Mouse (Mus musculus) adrenal gland (tissue): ENCODE measurements around the gene Ldhc.
"Not testable (repeated sequence)": the region's sequence is repeated elsewhere in the genome, so short reads cannot be mapped to it uniquely, and the experiment has no call there.

Source experiments
- intact Hi-C: fragments of 180-260 bp; cut with DNase I; formaldehyde crosslinking; loops from one replicate; pipeline ENCODE4 v1.15.1; 2025
- long read RNA-seq, 2 experiments: library from polyadenylated mRNA; unstranded; transcript quantifications; one replicate each; pipeline ENCODE4 v2.0.0; 2020; ENCODE audit warnings: borderline replicate concordance in 1 of 2; ENCODE audit not compliant: insufficient replicate concordance in 1 of 2

The Ldhc gene
- long read RNA-seq, experiment 1 = 0 reads
- long read RNA-seq, experiment 2 = 0 reads

DNA sequence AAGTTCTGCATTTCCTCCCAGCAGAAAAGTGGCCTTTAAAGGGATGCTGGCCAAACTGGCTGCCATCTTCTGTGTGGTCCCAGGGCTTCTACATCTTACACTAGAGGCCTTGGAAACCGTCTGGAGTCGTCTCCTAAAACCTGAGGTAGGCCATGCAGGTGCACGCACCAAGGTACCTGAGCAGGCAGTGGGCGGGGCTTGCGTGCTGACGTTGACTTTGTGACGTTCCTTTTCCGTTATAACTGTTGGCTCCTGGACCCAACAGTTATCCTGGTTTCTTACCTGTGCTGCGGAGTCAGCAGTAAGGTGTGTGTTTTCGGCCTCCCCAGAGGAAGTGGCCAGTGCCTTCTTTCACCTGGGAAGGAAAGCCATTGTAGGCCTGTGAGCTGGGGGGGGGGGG lies at the start of gene Ldhc:
Gene Ldhc, plus strand, starts transcription at position 208 of the 400 bp plus-strand sequence.
- intact Hi-C loops = no loop called here

DNA sequence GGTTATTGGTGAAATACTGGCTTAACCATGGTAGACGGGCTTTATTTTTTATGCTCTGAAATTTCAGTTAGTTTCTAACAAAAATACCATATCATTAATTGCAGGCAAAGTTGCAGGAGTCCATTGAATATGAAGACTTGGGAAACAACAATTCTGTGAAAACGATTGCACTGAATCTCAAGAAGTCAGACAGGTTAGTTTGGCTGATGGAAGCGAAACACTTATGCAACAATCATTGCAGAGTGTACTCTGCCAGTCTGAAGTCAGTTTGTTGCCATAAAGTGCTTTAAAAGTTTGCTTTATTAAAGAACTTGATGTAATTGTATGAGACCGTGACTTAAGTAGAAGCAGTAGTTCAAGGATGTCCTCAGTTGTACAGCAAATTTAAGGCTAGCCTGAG lies 47.0 kb upstream of the Ldhc start:
- intact Hi-C loops = no loop called here

DNA sequence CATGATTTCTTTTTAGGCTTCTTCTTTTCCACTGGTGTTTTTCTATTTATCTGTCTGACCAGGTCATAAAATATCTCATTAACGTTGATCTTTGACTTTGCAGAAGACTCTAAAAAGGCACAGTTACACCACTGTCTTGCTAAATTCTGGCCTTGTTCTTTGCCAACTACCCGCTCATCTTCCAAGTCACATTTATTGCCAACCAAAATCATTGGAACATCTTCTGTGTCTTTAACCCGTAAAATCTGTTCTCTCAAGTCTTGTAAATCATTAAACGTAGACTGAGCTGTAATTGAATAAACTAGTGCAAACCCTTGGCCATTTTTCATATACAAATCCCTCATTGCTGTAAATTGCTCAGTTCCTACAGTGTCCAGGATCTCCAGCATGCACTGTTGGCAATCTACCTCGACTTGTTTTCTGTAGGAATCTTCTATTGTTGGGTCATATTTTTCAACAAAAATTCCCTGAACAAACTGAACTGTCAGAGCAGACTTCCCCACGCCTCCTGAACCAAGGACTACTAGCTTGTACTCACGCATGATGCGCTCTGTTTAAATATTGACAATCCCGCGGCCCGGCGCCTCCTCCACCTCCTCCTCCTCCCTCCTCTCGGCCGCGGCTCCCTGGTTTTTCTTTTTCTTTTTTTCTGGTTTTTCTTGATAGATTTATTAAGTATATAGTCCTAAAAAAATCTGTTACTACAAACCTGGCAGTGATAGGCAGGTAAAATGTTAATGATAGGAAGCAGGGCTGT lies 39.9 kb upstream of the Ldhc start:
- intact Hi-C loops = not testable (repeated sequence)

DNA sequence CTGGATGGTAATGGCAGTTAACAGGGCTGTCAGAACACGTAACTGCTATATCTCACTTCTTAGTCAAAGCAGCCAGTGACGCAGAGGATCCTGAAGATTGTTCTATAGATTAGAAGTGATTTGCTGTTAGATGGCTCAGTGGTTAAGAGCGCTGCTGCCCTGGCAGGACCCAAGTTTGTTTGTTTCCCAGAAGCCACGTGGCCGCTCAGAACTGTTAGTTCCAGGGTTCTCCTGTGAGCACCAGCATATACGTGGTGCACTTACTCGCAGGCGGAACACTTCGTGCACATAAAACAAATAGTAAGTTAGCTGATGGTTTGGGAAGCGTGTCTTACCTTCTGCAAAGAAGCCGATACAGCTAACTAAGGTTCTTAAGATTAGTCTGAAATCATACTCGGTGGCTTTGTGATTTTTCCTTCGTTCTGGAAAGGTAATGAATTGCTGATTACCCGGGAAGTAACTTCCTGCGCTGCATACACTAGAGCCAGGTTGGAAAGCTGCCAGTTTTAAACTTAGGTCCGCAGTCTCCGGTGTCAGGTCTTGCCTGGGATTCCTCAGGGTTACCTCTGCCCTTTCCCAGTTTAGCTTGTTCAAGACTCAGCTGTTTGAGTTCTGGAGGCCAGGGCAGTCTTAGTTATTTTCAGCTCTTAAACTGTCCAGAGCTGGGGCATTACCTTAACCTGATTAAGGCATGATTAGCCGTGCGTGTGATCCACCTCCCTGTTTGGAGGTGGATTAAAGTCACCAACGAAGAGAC lies 33.8 kb upstream of the Ldhc start:
- intact Hi-C loops = no loop called here

DNA sequence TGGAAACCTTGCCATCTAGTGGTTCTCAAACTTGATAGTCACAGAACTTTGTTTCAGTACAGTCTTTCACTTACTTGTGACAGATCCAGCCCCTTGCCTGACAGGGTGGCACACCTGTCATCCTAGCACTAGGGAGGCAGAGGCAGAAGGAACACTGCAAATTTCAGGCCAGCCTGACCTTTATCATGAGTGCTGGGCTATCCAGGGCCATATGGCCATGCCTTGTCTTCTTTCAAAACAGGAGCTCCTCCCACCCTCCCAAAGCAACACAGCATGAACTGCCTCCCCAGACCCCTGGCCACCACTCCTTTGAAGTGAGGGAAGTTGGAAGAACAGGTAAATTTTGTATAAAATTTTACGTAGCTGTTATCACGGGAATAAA lies 33.2 kb upstream of the Ldhc start:
- intact Hi-C loops = no loop called here

DNA sequence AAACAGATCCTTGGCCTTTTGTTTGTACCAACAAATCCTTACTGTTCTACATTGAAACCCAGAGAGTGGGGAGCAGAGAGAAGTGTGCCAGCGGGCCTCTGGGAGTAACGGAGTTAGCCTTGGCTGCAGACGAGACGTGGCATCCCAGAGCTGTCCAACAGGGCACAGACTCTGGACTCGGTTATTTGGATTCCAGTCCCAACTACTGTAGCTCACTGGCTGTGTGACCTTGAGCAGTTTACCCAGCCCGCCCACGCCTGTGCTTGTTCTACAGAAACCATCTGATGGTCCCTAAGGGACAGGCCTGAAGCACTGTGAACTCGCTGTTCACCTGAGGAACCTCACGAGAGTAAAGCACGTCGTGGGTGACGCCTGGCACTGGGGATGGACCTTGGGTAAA lies 31.1 kb upstream of the Ldhc start:
- intact Hi-C loops = no loop called here

DNA sequence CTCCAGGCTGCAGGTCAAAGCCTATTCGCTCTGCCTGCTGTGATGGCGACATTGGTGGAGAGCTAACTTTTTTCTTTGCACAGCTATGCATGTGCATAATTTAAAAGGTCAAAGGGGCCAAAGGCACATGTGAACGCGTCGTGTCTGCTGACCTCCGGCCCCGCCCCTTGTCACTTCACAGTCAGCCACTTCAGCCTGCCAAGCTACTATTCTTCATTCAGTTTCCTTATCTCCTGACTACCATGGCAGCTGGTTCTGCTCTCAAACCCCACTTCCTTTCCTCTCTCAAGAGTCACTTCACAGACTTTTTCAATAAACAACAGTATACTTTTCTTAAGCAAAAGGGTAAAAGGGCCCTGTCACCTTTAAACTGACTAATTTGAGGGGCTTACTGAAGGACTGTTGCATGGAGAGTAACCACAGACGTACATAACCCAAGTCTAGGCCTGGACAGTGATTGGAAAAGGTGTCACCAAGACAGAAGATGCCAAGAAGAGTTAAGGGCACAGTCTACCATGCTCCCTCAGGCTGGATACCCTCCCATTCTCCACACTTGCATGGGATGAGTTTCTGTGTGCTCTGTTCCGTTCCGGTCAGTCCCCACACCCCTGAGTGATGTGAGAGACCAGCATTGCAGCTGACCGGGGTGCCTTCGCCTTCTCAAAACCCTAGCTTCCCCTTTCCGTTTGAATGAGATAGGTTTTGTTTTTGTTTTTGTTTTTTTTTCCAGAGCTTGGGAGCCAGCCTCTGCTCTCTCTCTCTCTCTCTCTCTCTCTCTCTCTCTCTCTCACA lies 30.0 kb upstream of the Ldhc start:
- intact Hi-C loops = no loop called here

DNA sequence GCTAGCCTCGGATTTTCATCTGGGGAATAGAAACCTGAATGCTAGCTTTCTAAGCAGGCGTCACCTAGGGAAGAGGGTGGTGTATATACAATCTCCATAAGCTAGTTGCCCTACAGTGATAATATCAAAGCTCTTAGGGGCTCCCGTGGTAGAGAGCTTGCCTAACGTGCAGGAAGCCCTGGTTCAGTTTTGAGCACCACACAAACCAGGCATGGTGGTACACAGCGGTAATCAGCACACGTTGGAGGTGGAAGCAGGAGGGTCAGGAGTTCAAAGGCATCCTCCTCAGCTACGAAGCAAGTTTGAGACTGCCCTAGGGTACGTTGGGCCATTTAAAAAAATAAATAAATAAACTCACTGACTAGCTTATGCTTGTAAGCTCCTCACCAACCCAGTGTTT lies 29.3 kb upstream of the Ldhc start:
- intact Hi-C loops = no loop called here

DNA sequence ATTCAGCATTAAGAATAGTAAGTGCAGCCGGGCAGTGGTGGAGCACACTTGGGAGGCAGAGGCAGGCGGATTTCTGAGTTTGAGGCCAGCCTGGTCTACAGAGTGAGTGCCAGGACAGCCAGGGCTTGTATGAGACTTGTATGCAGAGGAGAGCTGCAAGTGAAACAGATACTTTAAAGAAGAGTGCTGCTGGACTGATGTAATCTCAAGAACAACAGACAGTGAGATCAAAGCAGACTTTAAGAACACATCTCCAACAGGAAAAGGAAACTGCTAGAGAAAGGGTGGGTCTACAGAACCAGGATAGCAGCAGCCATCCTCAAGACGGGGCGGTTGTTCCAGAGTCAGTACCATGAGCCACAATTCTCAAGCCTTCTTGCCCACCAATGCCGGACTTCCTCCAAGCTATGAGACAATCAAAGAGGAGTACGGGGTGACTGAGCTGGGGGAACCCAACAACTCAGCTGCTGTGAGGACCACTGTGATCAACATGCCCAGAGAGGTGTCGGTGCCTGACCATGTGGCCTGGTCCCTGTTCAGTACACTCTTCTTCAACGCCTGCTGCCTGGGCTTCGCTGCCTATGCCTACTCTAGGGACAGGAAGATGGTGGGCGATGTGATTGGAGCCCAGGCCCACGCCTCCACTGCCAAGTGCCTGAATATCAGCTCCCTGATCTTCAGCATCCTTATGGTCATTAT lies 28.7 kb upstream of the Ldhc start:
- intact Hi-C loops = not testable (repeated sequence)

DNA sequence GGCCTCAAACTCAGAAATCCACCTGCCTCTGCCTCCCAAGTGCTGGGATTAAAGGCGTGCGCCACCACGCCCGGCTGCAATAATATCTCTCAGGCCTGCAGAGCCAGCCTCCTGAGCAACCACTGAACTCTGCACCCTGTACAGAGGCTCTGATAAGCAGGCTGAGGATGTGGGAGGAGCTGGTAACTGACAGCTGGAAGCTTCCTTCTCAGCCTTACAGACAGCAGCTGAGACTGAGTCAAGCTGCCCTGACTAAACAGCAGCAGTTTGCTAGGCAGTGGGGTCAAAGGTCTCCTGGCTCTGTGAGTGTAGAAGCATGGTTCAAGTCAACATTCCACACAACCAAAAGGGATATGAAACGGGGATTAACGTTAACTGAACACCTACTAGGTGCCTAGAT lies 27.7 kb upstream of the Ldhc start:
- intact Hi-C loops = no loop called here

DNA sequence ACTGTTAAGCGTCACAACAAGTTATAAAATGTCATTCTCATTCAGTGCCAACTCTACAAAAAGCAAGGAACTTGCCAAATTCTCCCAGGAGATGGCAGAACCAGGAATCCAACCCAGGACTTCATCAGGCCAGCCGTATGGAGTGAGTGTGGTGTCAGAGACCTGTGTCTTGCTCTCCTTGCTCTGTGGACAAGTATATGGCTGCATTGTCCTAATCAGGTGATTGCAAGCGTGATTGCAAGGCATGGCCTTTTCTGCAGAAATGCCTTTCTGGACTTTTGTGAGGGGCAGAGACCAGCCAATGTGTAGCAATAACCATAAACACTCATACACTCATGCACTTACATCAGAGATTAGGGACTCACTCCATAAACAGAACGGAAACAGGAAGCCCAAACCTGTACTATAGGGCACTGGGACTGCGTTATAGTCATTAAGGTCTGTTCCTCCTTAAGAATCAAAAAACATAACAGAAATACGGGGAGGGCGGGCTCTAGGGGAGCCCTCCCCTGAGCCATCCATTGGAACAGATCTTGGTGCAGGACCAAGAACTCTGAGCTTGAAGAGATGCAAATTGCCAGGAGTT lies 27.2 kb upstream of the Ldhc start:
- intact Hi-C loops = no loop called here

DNA sequence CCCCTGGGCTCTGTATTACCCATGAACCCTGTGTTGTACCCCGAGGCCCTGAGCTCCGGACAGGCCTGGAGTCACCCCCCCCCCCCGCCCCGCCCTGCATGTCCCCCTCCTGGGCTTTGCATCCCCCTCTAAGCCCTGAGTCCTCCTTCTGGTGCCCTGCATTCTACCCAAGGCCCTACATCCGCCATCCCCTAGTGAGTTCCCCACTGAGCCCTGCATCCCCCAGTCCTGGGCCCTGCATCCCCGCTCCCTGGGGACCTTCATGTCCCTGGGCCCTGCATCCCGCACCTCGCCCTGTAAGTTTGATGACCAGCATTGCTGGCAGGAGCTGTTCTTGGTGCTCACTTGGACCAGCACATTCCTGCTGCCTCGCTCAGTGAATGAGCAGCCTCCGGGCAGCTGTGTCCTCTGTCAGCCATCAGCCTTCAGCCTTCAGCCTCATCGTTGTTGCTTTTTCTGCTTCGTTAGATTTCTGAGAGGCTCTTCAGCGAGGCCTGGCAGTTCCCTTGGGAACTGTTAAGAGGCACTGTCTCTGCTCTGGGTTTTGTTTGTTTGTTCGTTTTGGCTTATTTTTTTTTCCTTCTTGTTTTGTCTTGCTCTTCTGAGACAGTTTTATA lies 25.9 kb upstream of the Ldhc start:
- intact Hi-C loops = no loop called here

DNA sequence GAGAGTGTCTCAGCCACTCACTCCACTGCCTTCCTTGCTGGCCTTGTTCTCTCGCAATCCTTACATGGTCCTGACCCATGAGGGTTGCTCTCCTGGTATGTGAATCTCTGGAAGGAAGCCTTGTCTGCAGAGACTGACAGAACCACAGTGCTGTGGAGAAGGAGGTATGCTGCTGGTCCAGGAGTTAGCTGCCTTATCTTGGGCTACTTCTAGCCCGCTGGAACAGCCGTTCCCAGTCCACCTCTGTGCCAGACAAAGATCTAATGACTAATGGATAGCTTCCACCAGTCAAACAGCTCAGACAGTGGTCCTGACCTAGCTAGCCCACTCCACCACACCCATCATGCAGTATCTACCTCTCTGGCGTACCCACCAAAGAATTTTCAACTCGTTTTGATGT lies 24.6 kb upstream of the Ldhc start:
- intact Hi-C loops = no loop called here

DNA sequence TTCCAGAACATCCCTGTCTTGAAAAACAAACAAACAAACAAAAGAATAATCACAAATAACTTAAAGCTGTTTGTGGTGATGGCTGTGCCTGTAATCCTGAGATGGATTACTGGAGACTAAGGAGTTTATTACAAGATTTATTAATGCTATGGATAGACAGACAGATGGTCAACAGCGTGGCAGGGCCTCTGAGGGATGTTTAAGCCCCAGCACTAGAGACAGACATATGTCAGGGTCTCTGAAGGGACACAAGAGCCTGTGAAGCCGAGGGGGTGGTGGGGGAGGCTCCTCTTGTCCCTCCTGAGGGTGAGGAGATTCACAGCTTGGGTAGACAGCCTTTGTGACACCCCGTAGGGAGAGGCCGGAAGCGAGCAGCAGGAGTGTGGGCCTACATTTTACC lies 23.9 kb upstream of the Ldhc start:
- intact Hi-C loops = no loop called here

DNA sequence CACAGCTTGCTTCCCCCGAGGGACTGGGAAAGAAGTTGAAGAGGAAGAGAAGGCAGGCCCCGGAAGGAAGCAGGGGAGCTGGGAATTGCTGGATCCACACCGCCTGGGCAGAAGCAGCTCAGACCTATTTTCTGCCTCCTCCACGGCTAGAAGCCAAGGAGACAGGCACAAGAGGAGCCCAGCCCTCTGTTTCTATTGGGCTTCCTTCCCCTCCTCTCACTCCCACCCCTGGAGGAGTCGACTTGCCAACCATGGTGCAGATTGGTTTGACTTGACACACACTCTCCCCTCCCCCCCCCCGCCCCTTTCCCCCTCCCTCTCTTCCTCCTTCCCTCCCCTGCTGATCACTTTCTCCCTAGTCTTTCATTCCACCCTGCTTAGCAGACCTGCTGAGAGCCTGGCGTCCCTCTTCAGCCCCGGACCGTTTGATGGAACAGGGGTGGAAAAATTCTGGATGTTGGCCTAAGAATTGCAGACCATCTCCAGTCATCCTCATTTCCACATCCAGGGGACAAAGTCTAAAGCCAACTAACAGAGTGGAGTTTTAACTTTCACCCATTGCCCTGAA lies 22.8 kb upstream of the Ldhc start:
- intact Hi-C loops = no loop called here

DNA sequence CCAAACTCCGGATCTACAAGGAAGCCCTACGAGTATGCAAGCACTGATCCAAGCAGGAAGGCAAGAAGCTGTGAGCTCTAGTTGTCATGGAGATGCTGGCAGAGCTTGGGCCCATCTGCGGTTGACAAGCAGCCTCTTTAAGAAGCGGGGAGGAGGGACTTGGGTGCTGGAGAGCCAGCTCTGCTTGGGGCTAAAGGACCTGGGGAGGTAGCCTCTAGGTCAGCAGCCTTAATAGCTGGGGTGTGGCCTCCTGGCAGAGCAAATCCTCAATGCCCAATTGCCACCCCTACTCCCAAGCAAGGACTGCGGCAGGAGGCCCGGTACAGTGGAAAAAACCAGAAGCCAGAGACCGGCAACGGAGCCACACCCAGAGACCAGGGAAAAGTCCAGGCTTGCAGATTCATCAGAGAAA lies 22.1 kb upstream of the Ldhc start:
- intact Hi-C loops = no loop called here

DNA sequence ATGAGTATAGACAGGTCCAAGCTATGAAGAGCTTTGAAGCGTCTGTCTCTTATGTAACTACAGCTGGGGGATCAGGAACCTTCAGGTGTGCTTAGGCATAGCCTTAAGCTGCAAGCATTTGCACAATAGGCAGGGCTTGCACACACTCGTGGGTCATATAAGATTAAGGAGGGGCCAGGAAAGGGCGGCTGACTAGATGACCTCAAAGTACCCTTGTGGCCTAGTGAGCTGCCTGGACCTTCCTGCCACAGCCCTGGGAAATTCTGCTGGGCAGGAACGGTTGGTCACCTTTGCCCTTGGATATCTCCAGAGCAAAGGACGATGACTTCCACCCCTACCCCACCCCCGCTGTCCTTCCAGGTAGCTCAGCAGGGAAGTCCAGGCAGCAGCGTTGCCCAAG lies 21.6 kb upstream of the Ldhc start:
- intact Hi-C loops = no loop called here

DNA sequence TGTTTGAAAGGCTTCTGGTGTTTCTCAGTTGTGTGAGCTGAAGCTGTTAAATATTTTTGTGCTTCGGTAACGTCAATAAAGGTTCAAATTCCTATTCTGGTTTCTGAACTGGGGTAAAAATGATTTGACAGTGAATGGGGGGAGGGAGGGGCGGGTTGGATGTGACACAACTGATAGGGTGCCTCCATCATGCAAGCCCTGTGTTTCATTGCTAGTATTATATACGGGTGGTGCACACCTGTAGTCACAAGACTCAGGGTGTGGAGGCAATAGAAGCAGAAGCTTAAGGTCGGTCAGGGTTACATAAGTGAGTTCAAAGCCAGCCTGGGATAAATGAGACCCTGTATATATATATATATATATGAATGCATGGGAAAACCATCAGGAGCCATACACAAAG lies 21.1 kb upstream of the Ldhc start:
- intact Hi-C loops = no loop called here

DNA sequence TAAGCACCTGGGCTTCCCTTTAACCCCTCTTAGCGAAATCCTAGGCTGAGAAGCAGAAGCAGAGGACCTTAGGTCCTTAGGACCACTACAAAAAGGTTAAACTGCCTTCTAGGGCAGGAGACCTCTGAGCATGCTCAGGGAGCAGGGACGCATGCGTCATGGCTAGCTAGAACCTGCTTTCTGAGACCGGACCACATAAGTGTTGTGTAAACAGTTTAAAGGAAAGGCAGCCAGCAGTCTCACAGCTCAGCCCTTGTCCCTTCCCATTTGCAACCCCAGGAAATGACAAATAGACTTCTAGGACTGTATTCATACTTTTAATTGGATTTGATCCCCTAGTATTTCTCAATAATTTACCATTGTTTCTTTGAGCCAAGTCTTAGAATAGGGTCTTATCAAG lies 20.7 kb upstream of the Ldhc start:
- intact Hi-C loops = no loop called here

DNA sequence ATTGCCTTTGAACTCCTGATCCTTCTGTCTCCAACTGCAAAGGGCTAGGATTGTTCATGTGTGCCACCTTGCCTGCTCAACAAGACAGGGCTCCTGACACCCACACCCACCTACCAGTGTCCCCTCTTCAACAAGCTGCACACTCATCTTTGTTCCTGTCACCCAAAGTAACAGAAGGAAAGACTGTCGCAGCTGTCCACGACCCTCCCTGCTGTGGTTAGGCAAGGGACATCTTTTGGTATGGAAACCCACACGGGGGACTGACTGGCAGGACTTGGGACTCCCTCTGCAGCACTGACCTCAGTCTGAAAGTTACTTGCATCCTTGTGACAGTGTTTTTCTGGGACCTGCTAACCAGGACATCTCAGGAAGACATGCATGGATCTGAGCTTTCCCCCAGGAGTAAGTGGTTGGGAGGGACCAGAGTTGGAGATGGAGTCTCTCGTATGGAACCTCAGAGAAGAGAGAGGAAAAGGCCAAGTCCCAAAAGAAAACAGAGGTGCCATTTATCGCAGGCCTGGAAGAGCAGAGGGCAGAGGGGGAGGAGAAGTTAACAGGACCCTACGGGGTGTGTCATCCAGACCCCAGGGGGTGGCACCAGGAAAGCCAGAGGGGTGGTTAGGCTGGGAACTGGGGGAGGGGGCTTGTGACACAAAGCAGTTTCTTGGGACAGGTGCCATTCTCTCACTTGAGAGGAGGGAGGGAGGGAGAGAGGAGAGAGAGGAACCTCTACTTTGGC lies 20.0 kb upstream of the Ldhc start, which contains the start of gene Ldha:
Gene Ldha, plus strand, starts transcription at position 689 of the 739 bp plus-strand sequence.
- intact Hi-C loops = no loop called here
